In genomic region chr7:125747316-125747690, GRCm38 (mm10) we compare ENCODE assay signal across 12 mouse cellular contexts. TPM values are rescaled to one million over a fixed set of nuclear protein-coding genes. Genes with fewer than 3 reads are reported as not detected.
A peak's percentile ranks its signal among the peaks of the same experiment; 100 is the strongest.
DNase-seq lines count a peak whose midpoint lies in the region; ATAC-seq and TF ChIP-seq lines count a peak whose summit lies in the region.
"Had no signal": no experiment of that assay in that cellular context is flagged by ENCODE, and none has a peak within 500 bp of the region (broad histone marks: within the 10 kb centered on the region; RNA-seq: fewer than 3 reads in every experiment).

No protein-coding gene starts in this region.

- no peak overlapping the region for H3K27ac ChIP-seq in heart, adult 2 months
- H3K27ac ChIP-seq in thymus, adult 2 months (ENCODE audit: control insufficient read depth, insufficient read depth, low read length) = no peak overlapping the region
- no peak overlapping the region for H3K27ac ChIP-seq in midbrain, embryonic 13.5 days
- H3K27ac ChIP-seq: embryonic facial prominence, embryonic 15.5 days; heart, embryonic 13.5 days; midbrain, embryonic 12.5 days had no signal

- H3K9me3 ChIP-seq in midbrain, embryonic 13.5 days = no peaks in the 10 kb centered on the region
- H3K9me3 ChIP-seq: embryonic facial prominence, embryonic 15.5 days; heart, embryonic 13.5 days; midbrain, embryonic 12.5 days had no signal

- no peak overlapping the region for H3K4me2 ChIP-seq in midbrain, embryonic 13.5 days (replicated peaks)
- H3K4me2 ChIP-seq: embryonic facial prominence, embryonic 15.5 days; heart, embryonic 13.5 days; midbrain, embryonic 12.5 days had no signal

- TF ChIP-seq POLR2A in heart, adult 2 months (IDR thresholded peaks at IDR 0.05; ENCODE audit: insufficient read depth, low read depth, low read length) = no peak
- TF ChIP-seq POLR2A in thymus, adult 2 months (IDR thresholded peaks at IDR 0.05; ENCODE audit: control insufficient read depth, extremely low read depth, insufficient read depth, low read length, poor library complexity) = no peak

- no peaks in the 10 kb centered on the region for H3K27me3 ChIP-seq in heart, adult 2 months (ENCODE audit: control insufficient read depth, insufficient read depth, low read length)
- H3K27me3 ChIP-seq in thymus, adult 2 months (ENCODE audit: control insufficient read depth, insufficient read depth, low read length) = no peaks in the 10 kb centered on the region
- no peaks in the 10 kb centered on the region for H3K27me3 ChIP-seq in midbrain, embryonic 13.5 days
- H3K27me3 ChIP-seq: embryonic facial prominence, embryonic 15.5 days; heart, embryonic 13.5 days; midbrain, embryonic 12.5 days had no signal

- H3K36me3 ChIP-seq in heart, adult 2 months (ENCODE audit: control insufficient read depth, insufficient read depth, low read length) = no peaks in the 10 kb centered on the region
- no peaks in the 10 kb centered on the region for H3K36me3 ChIP-seq in thymus, adult 2 months (ENCODE audit: control insufficient read depth, insufficient read depth, low read length)
- no peaks in the 10 kb centered on the region for H3K36me3 ChIP-seq in midbrain, embryonic 13.5 days
- H3K36me3 ChIP-seq: embryonic facial prominence, embryonic 15.5 days; heart, embryonic 13.5 days; midbrain, embryonic 12.5 days had no signal

- peak; percentile 59 for TF ChIP-seq CTCF in heart, adult 2 months (IDR thresholded peaks at IDR 0.05)
- no peak for TF ChIP-seq CTCF in thymus, adult 2 months (IDR thresholded peaks at IDR 0.05; ENCODE audit: borderline replicate concordance, control insufficient read depth, extremely low read depth, insufficient read depth, low read length, poor library complexity)

- 70% methylated on average over 7 of the region's 7 CpGs for WGBS in heart, adult 2 months
- 83% methylated on average over 7 of the region's 7 CpGs for WGBS in thymus, adult 2 months
- 55% methylated on average over 7 of the region's 7 CpGs for WGBS in midbrain, embryonic 13.5 days

- no peak for ATAC-seq in midbrain, embryonic 13.5 days

- DNase-seq in heart, adult 2 months = no peak
- no peak for DNase-seq in heart, postnatal 36 days
- peak; percentile 14 for DNase-seq in thymus, adult 2 months
- no peak for DNase-seq in thymus, adult 18-20 months
- peak; percentile 22 for DNase-seq in induced T-regulatory cell, adult 2 months (ENCODE audit: low read depth)
- DNase-seq in thymus, postnatal 4 days = peak; percentile 29
- DNase-seq in layer of hippocampus, adult 18-20 months (ENCODE audit: low spot score in 2 of 2) = no peak
- DNase-seq: right cerebral cortex, postnatal 25 days had no signal

- H3K9ac ChIP-seq in heart, adult 2 months (ENCODE audit: low read depth, low read length) = no peak overlapping the region
- H3K9ac ChIP-seq in midbrain, embryonic 13.5 days (replicated peaks) = no peak overlapping the region
- H3K9ac ChIP-seq: embryonic facial prominence, embryonic 15.5 days; heart, embryonic 13.5 days; midbrain, embryonic 12.5 days had no signal

- TF ChIP-seq EP300 in heart, adult 2 months (IDR thresholded peaks at IDR 0.05; ENCODE audit: insufficient read depth, low read depth, low read length) = no peak

- no peak overlapping the region for H3K4me3 ChIP-seq in heart, adult 2 months
- H3K4me3 ChIP-seq in thymus, adult 2 months (ENCODE audit: control insufficient read depth, insufficient read depth, low read length) = no peak overlapping the region
- no peak overlapping the region for H3K4me3 ChIP-seq in midbrain, embryonic 13.5 days (replicated peaks)
- H3K4me3 ChIP-seq: embryonic facial prominence, embryonic 15.5 days; heart, embryonic 13.5 days; midbrain, embryonic 12.5 days had no signal

- H3K4me1 ChIP-seq in heart, adult 2 months (ENCODE audit: control insufficient read depth, insufficient read depth, low read length) = no peaks in the 10 kb centered on the region
- no peaks in the 10 kb centered on the region for H3K4me1 ChIP-seq in thymus, adult 2 months (replicated peaks; ENCODE audit: control insufficient read depth, insufficient read depth, low read length)
- H3K4me1 ChIP-seq in midbrain, embryonic 13.5 days (replicated peaks) = no peaks in the 10 kb centered on the region
- H3K4me1 ChIP-seq: embryonic facial prominence, embryonic 15.5 days; midbrain, embryonic 12.5 days had no signal

- intact Hi-C loops in heart, adult 2 months (cut with DNase I) = no loop called here
- intact Hi-C loops in heart, postnatal 36 days (cut with DNase I) = loop anchor here (1.0 kb wide), 1 partner anchor 339 kb away; no protein-coding TSS in a partner anchor

- H3K79me2 ChIP-seq in heart, adult 2 months (replicated peaks; ENCODE audit: control insufficient read depth, insufficient read depth, low read length) = no peaks in the 10 kb centered on the region

RNA-seq across cellular contexts. Expression of gene D430042O09Rik, which starts 39.6 kb away (rescaled TPM):
- 10 to 100 TPM in 1 of 2 experiments, 1 to 10 TPM in 1; 9.3 to 11.5 TPM for total RNA-seq in heart, adult 2 months (2021)
- 8.2 and 10.4 TPM in 2 replicates for polyA plus RNA-seq in heart, adult 2 months (2012; rRNA removed)
- 10 to 100 TPM in 1 of 2 experiments, 1 to 10 TPM in 1; 9.1 to 13.1 TPM for total RNA-seq in heart, postnatal 36 days (2021)
- 22.3 and 22.4 TPM in 2 replicates for polyA plus RNA-seq in thymus, adult 2 months (2012; rRNA removed)
- total RNA-seq in layer of hippocampus, adult 18-20 months (2021) = 10 to 100 TPM; 28.4 to 29.5 TPM
- 7.5 and 9.2 TPM in 2 replicates for polyA plus RNA-seq in midbrain, embryonic 13.5 days (2015; fragmentation: Nextera tagmentation; extraction: Ambion mirVana)

RNA-seq across cellular contexts. Expression of gene Gtf3c1, which starts 39.7 kb away (rescaled TPM):
- 10 to 100 TPM; 46.3 to 47.9 TPM for total RNA-seq in heart, adult 2 months (2021)
- 30.2 and 36.4 TPM in 2 replicates for polyA plus RNA-seq in heart, adult 2 months (2012; rRNA removed)
- total RNA-seq in heart, postnatal 36 days (2021) = 10 to 100 TPM; 61.1 to 63.3 TPM
- 94.4 and 97.0 TPM in 2 replicates for polyA plus RNA-seq in thymus, adult 2 months (2012; rRNA removed)
- 100 to 1,000 TPM; 102 to 107 TPM for total RNA-seq in layer of hippocampus, adult 18-20 months (2021)
- 37.0 and 42.3 TPM in 2 replicates for polyA plus RNA-seq in midbrain, embryonic 13.5 days (2015; fragmentation: Nextera tagmentation; extraction: Ambion mirVana)

Comparison
In these comparisons a context has a peak if more than half of its experiments do, and no peak if none do; other contexts are left out.
1. DNase-seq: peak in thymus, adult 2 months (single experiment), induced T-regulatory cell, adult 2 months (single experiment) and thymus, postnatal 4 days (single experiment); none in heart, adult 2 months (0 of 2), heart, postnatal 36 days (0 of 2), thymus, adult 18-20 months (0 of 2) and layer of hippocampus, adult 18-20 months (0 of 2).